Mouse (Mus musculus) urinary bladder, adult 18-20 months (tissue): ENCODE results near the gene Lman2.
A peak's percentile ranks its signal among the peaks of the same experiment; 100 is the strongest.

Source experiments
- DNase-seq, 2 experiments: peaks; one replicate each; pipeline ENCODE4 v3.0.0; 2022; ENCODE audit warnings: low spot score in 2 of 2, mixed read lengths in 2 of 2

Lman2 gene

GRCm38 (mm10) chr13:55371007-55371681 lies 8.6 kb upstream of the Lman2 start:
- DNase-seq: no peak

GRCm38 (mm10) chr13:55370234-55370633 lies 7.7 kb upstream of the Lman2 start:
- no peak for DNase-seq

GRCm38 (mm10) chr13:55369531-55370114 lies 7.0 kb upstream of the Lman2 start, which contains the start of gene Rgs14:
Rgs14 (plus strand) TSS chr13:55369732.
- no peak for DNase-seq

- DNase-seq: no peak
Observed at GRCm38 (mm10) chr13:55368401-55368800, 5.8 kb upstream of the Lman2 start.

- no peak for DNase-seq
Observed at GRCm38 (mm10) chr13:55361974-55362452, 570 bp downstream of the Lman2 start.

GRCm38 (mm10) chr13:55361145-55361544 lies 1.4 kb downstream of the Lman2 start:
- DNase-seq: no peak

GRCm38 (mm10) chr13:55346745-55347144 lies 15.8 kb downstream of the Lman2 start:
- DNase-seq: no peak

- no peak for DNase-seq
Observed at GRCm38 (mm10) chr13:55344286-55344685, 18.3 kb downstream of the Lman2 start.

- DNase-seq: no peak
Observed at GRCm38 (mm10) chr13:55342469-55342868, 20.1 kb downstream of the Lman2 start.

GRCm38 (mm10) chr13:55339259-55339658 lies 23.3 kb downstream of the Lman2 start:
- DNase-seq: no peak

- no peak for DNase-seq
Observed at GRCm38 (mm10) chr13:55338131-55339054, 24.2 kb downstream of the Lman2 start.

- DNase-seq: no peak
Observed at GRCm38 (mm10) chr13:55337341-55337975, 25.1 kb downstream of the Lman2 start.

GRCm38 (mm10) chr13:55335701-55336100 lies 26.9 kb downstream of the Lman2 start:
- no peak for DNase-seq

- no peak for DNase-seq
Observed at GRCm38 (mm10) chr13:55332331-55332730, 30.3 kb downstream of the Lman2 start.

- DNase-seq: no peak
Observed at GRCm38 (mm10) chr13:55330567-55331400, 31.8 kb downstream of the Lman2 start.

GRCm38 (mm10) chr13:55329683-55330566 lies 32.7 kb downstream of the Lman2 start, which contains the start of gene Mxd3:
Mxd3 (minus strand) TSS chr13:55329823.
- peak; percentile 55 to 85 for DNase-seq

GRCm38 (mm10) chr13:55329109-55329682 lies 33.4 kb downstream of the Lman2 start:
- no peak for DNase-seq

- no peak for DNase-seq
Observed at GRCm38 (mm10) chr13:55328641-55329040, 33.9 kb downstream of the Lman2 start.

- no peak for DNase-seq
Observed at GRCm38 (mm10) chr13:55328171-55328570, 34.4 kb downstream of the Lman2 start.
